ENCODE assay signal across 19 mouse cellular contexts in the genomic region with DNA sequence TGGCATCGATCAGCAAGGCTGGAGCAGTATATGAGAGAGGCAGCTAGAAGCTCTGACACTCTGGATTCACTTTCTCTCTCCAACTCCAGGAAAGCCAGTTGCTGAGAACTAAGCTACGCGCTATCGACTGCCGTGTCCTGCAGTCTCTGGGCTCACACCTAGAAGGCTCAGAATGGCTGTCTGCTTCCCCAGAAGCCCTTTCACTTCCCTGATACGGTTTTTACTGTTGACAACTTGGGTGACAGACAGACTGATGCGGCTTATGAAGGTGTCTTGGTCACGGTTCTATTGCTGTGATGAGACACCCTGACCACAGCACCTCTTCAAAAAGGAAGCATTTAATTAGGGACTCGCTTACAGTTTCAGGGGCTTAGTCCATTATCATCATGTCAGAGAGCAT. TPM values are rescaled to one million over a fixed set of nuclear protein-coding genes. Genes with fewer than 3 reads are reported as not detected.
DNase-seq lines count a peak whose midpoint lies in the region; ATAC-seq lines count a peak whose summit lies in the region.
"Had no signal": no experiment of that assay in that cellular context is flagged by ENCODE, and none has a peak within 500 bp of the region (broad histone marks: within the 10 kb centered on the region; RNA-seq: fewer than 3 reads in every experiment).

No protein-coding gene starts in this region.

- no peaks in the 10 kb centered on the region for H3K27me3 ChIP-seq in intestine, embryonic 16.5 days (replicated peaks; ENCODE audit: control insufficient read depth, insufficient read depth, low read length)
- H3K27me3 ChIP-seq in intestine, embryonic 15.5 days (replicated peaks), result no peaks in the 10 kb centered on the region
- H3K27me3 ChIP-seq: forebrain, embryonic 15.5 days had no signal

- H3K9me3 ChIP-seq in intestine, embryonic 16.5 days (ENCODE audit: control insufficient read depth, low read length), result no peaks in the 10 kb centered on the region
- no peaks in the 10 kb centered on the region for H3K9me3 ChIP-seq in intestine, embryonic 15.5 days
- H3K9me3 ChIP-seq: forebrain, embryonic 15.5 days; megakaryocyte, embryonic 14.5 days had no signal

- peak; percentile 54 to 56 for DNase-seq in B cell, adult 2 months
- DNase-seq in natural killer cell, adult 2 months (ENCODE audit: low spot score in 2 of 2), result peak; percentile 37 to 53
- no peak for DNase-seq in adrenal gland, postnatal 36 days
- no peak for DNase-seq in frontal cortex, postnatal 10 days (ENCODE audit: low spot score in 2 of 2)
- DNase-seq: cerebellum, postnatal 14 days; gastrocnemius, postnatal 10 days; kidney, adult 8-10 months; kidney, postnatal 4 days; layer of hippocampus, postnatal 36 days; liver; lung, adult 2 months had no signal

- ATAC-seq in intestine, embryonic 16.5 days, result peak; percentile 22
- ATAC-seq in intestine, embryonic 15.5 days, result no peak
- 0 out of 2 replicates have a peak, but pooled peaks have one; percentile 32 for ATAC-seq in common myeloid progenitor, adult 5-6 weeks (replicated peaks; ENCODE audit: low read depth, poor library complexity, severe bottlenecking)
- ATAC-seq: activated CD4-positive, CD25-positive, alpha-beta regulatory T cell, adult 4 months had no signal

- 70% methylated on average over 9 of the region's 9 CpGs for WGBS in intestine, embryonic 16.5 days
- WGBS in intestine, embryonic 15.5 days, result 73% methylated on average over 9 of the region's 9 CpGs

- no peak overlapping the region for H3K27ac ChIP-seq in intestine, embryonic 16.5 days (ENCODE audit: low read length)
- H3K27ac ChIP-seq in intestine, embryonic 15.5 days, result no peak overlapping the region
- H3K27ac ChIP-seq: forebrain, embryonic 15.5 days; hindbrain, postnatal 0 days had no signal

- H3K36me3 ChIP-seq in intestine, embryonic 16.5 days (ENCODE audit: control insufficient read depth, insufficient read depth, low read length), result peaks cover 9% of the 10 kb centered on the region
- peaks cover 7% of the 10 kb centered on the region for H3K36me3 ChIP-seq in intestine, embryonic 15.5 days

- H3K9ac ChIP-seq in intestine, embryonic 16.5 days (ENCODE audit: low read depth, low read length), result no peak overlapping the region
- H3K9ac ChIP-seq in intestine, embryonic 15.5 days, result no peak overlapping the region
- H3K9ac ChIP-seq: forebrain, embryonic 15.5 days had no signal

- H3K4me1 ChIP-seq in intestine, embryonic 16.5 days (ENCODE audit: control insufficient read depth, insufficient read depth, low read length), result no peaks in the 10 kb centered on the region; the same call in 1 of the 2 replicates
- H3K4me1 ChIP-seq in intestine, embryonic 15.5 days (replicated peaks), result 0 out of 2 replicates have a peak, but pooled peaks cover 3% of the 10 kb centered on the region

- no peak overlapping the region for H3K4me3 ChIP-seq in intestine, embryonic 16.5 days (ENCODE audit: low read length)
- H3K4me3 ChIP-seq in intestine, embryonic 15.5 days (replicated peaks), result no peak overlapping the region
- H3K4me3 ChIP-seq: erythroblast, embryonic 14.5 days; forebrain, embryonic 15.5 days; megakaryocyte, embryonic 14.5 days had no signal

- no peak overlapping the region for H3K4me2 ChIP-seq in intestine, embryonic 16.5 days (ENCODE audit: low read depth, low read length)
- no peak overlapping the region for H3K4me2 ChIP-seq in intestine, embryonic 15.5 days (replicated peaks)
- H3K4me2 ChIP-seq: forebrain, embryonic 15.5 days had no signal

RNA-seq across cellular contexts. Expression of gene Prtg, which starts 54.0 kb away (rescaled TPM):
- 0.32 and 0.33 TPM in 2 replicates for polyA plus RNA-seq in intestine, embryonic 16.5 days (2015; fragmentation: Nextera tagmentation; extraction: Ambion mirVana)
- polyA plus RNA-seq in intestine, embryonic 15.5 days (2015; fragmentation: Nextera tagmentation; extraction: Ambion mirVana), result 0.40 and 0.52 TPM in 2 replicates
- not detected in 2 replicates for total RNA-seq in common myeloid progenitor, adult 5-6 weeks (2017)
- total RNA-seq in adrenal gland, postnatal 36 days (2021), result under 1 TPM; 0.17 to 0.33 TPM
- polyA plus RNA-seq: activated CD4-positive, CD25-positive, alpha-beta regulatory T cell, adult 4 months; erythroblast, embryonic 14.5 days had no signal

Comparison
In these comparisons a context has a peak if more than half of its experiments do, and no peak if none do; other contexts are left out.
1. DNase-seq: peak in B cell, adult 2 months (2 of 2) and natural killer cell, adult 2 months (2 of 2); none in adrenal gland, postnatal 36 days (0 of 2) and frontal cortex, postnatal 10 days (0 of 2).